Mouse (Mus musculus) midbrain, postnatal 0 days (tissue): Measurements from ENCODE around the gene Card10. TPM values are rescaled to one million over a fixed set of nuclear protein-coding genes. Genes with fewer than 3 reads are reported as not detected.

Experiments used
- ATAC-seq: fragments of 200-750 bp; cut with Nextera tagmentation; 2 replicates; pipeline ENCODE4 v1.8.0; 2017; ENCODE audit warnings: moderate number of reproducible peaks, mild to moderate bottlenecking, moderate TSS enrichment, moderate library complexity; ENCODE audit not compliant: low FRiP score
- DNase-seq: peaks from one replicate; pipeline ENCODE4 v3.0.0-alpha.2; 2015; ENCODE audit warnings: low spot score
- H3K27ac ChIP-seq: fragments of 300-500 bp; sonication (generic); 2 replicates; pipeline ENCODE4 v1.5.1; 2014; ENCODE audit warnings: low read depth, mild to moderate bottlenecking, low read length, mixed read lengths
- H3K27me3 ChIP-seq: fragments of 300-500 bp; sonication (generic); 2 replicates; pipeline ENCODE4 v1.6.1; 2014; ENCODE audit warnings: low read length, control low read depth, mixed read lengths; ENCODE audit not compliant: insufficient read depth
- H3K36me3 ChIP-seq: fragments of 300-500 bp; sonication (generic); 2 replicates; pipeline ENCODE4 v1.6.1; 2014; ENCODE audit warnings: low read length, control low read depth, mixed read lengths; ENCODE audit not compliant: insufficient read depth
- H3K4me1 ChIP-seq: fragments of 300-500 bp; sonication (generic); 2 replicates; pipeline ENCODE4 v1.6.1; 2014; ENCODE audit warnings: mild to moderate bottlenecking, control low read depth, antibody characterized with exemption, low read length, mixed read lengths; ENCODE audit not compliant: insufficient read depth
- H3K4me2 ChIP-seq: fragments of 300-500 bp; sonication (generic); 2 replicates; pipeline ENCODE4 v1.6.1; 2014; ENCODE audit warnings: low read depth, mild to moderate bottlenecking, low read length, mixed read lengths; ENCODE audit not compliant: poor library complexity, severe bottlenecking
- H3K4me3 ChIP-seq: fragments of 300-500 bp; sonication (generic); 2 replicates; pipeline ENCODE4 v1.5.1; 2014; ENCODE audit warnings: low read depth, mild to moderate bottlenecking, low read length, moderate library complexity
- H3K9ac ChIP-seq: fragments of 300-500 bp; sonication (generic); replicated peaks from 2 replicates; pipeline ENCODE4 v1.6.1; 2014; ENCODE audit warnings: mild to moderate bottlenecking, low read length, moderate library complexity, mixed read lengths; ENCODE audit not compliant: poor library complexity, severe bottlenecking
- H3K9me3 ChIP-seq: fragments of 300-500 bp; sonication (generic); 2 replicates; pipeline ENCODE4 v1.6.1; 2016; ENCODE audit warnings: low read length, control low read depth
- CTCF ChIP-seq: IDR thresholded peaks from 2 replicates; pipeline ENCODE4 v1.5.1; 2016; ENCODE audit warnings: antibody characterized with exemption, mild to moderate bottlenecking
- WGBS: fragments of 180-500 bp; shearing (Covaris S2); extraction: QIAGEN DNeasy Blood & Tissue Kit; methylation state at CpG from one replicate; pipeline ENCODE4 v1.1.7; 2014; 5-methylcytosine and 5-hydroxymethylcytosine counted together
- polyA plus RNA-seq: library from polyadenylated mRNA; unstranded; fragments of >200 nt; fragmentation: Nextera tagmentation; extraction: Ambion mirVana; gene quantifications from 2 replicates; pipeline ENCODE4 v1.2.1, GENCODE M21; 2015
- total RNA-seq: library from RNA; depleted of rRNA; stranded (reverse); fragments of >200 nt; gene quantifications from 2 replicates; pipeline ENCODE4 v1.2.3, GENCODE M21; 2014

The Card10 gene
- total and polyA plus RNA-seq, 2 experiments from 2014 or later = 0.71 to 2.5 TPM

- WGBS = 41% methylated on average over 13 of the region's 15 CpGs
- Histone ChIP-seq H3K4me1 (no peaks in the 10 kb centered on the region), H3K4me2 (no peak overlapping the region), H3K9ac (no peak overlapping the region), H3K27ac (peak overlapping the region; percentile 47; the same call in 1 of the 2 replicates), H3K27me3 (no peaks in the 10 kb centered on the region), H3K9me3 (no peaks in the 10 kb centered on the region), H3K36me3 (no peaks in the 10 kb centered on the region), H3K4me3 (no peak overlapping the region)
- ATAC-seq (peak; percentile 44; the same call in 1 of the 2 replicates), DNase-seq (peak; percentile 91)
- TF ChIP-seq CTCF = peak; percentile 82
Observed at GRCm38 (mm10) chr15:78778077-78778870, 24.6 kb downstream of the Card10 start.

- Histone ChIP-seq H3K9ac (peak within 1 kb of the TSS; percentile 19), H3K27ac (no peak within 1 kb of the TSS), H3K27me3 (no peaks in the 10 kb centered on the region), H3K36me3 (no peaks in the 10 kb centered on the region), H3K4me2 (peak within 1 kb of the TSS; percentile 29), H3K4me1 (peaks cover 5% of the 10 kb centered on the region; the same call in 1 of the 2 replicates), H3K4me3 (no peak within 1 kb of the TSS), H3K9me3 (no peaks in the 10 kb centered on the region)
- WGBS = 6% methylated on average over 11 of the region's 11 CpGs
- no peak for TF ChIP-seq CTCF
- DNase-seq (peak; percentile 80), ATAC-seq (peak; percentile 54)
Observed at GRCm38 (mm10) chr15:78773290-78773729, 29.5 kb downstream of the Card10 start, which contains the start of gene Mfng. Gene Mfng (minus strand): TSS chr15:78773475.

DNA sequence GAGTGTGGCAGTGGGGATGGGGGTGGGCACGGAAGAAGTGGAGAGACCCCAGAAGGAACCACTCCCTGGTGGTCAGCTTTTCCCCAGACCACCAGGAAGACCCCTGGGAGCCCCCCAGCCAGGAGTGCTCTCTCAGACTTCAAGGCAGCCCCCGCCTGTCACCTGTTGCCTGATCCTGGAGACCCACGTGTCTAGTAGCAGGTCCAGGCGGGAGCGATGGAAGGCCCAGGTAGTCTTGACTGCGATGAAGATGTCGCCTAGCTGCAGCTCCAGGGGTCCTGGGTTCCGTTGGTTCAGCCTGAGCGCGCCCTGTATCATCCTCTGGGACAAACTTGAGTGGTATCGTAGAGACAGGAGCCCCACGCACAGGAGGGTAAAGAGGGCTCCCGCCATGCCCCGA, 30.0 kb downstream of the Card10 start:
- DNase-seq (no peak), ATAC-seq (no peak)
- Histone ChIP-seq H3K9ac (peak overlapping the region; percentile 19; the same call in 1 of the 2 replicates), H3K9me3 (no peaks in the 10 kb centered on the region), H3K36me3 (no peaks in the 10 kb centered on the region), H3K27me3 (no peaks in the 10 kb centered on the region), H3K4me2 (peak overlapping the region; percentile 29), H3K27ac (no peak overlapping the region), H3K4me1 (peaks cover 5% of the 10 kb centered on the region; the same call in 1 of the 2 replicates), H3K4me3 (no peak overlapping the region)
- no peak for TF ChIP-seq CTCF
- 43% methylated on average over 14 of the region's 14 CpGs for WGBS

DNA sequence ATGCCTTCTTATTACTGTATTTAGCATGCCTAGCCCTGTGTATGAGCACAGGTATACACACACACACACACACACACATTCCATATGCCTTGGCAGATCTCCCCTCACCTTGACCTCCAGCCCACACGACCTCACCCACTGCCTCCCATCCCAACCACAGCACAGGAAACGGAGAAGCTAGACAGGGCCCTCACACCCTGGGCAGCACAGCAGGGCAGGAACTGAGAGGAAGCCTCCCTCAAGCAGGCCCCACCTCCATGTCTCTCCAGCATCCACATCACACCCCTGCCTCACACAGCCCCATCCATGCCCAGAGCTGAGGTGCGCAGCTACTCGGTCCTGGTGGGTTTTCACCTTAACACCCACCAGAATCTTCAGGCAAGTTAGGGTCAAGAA, 30.5 kb downstream of the Card10 start:
- no peak for TF ChIP-seq CTCF
- Histone ChIP-seq H3K27me3 (no peaks in the 10 kb centered on the region), H3K27ac (no peak overlapping the region), H3K9me3 (no peaks in the 10 kb centered on the region), H3K4me3 (no peak overlapping the region), H3K36me3 (no peaks in the 10 kb centered on the region), H3K4me1 (peaks cover 5% of the 10 kb centered on the region; the same call in 1 of the 2 replicates), H3K4me2 (0 out of 2 replicates have a peak overlapping the region, but pooled peaks have one; percentile 16), H3K9ac (no peak overlapping the region; the same call in 1 of the 2 replicates)
- no peak for DNase-seq
- peak; percentile 41; the same call in 1 of the 2 replicates for ATAC-seq
- 52% methylated on average over 4 of the region's 4 CpGs for WGBS

- ATAC-seq (no peak), DNase-seq (no peak)
- Histone ChIP-seq H3K4me3 (no peak overlapping the region), H3K9ac (0 out of 2 replicates have a peak overlapping the region, but pooled peaks have one; percentile 1), H3K4me2 (peak overlapping the region; percentile 20; the same call in 1 of the 2 replicates), H3K36me3 (no peaks in the 10 kb centered on the region), H3K27me3 (no peaks in the 10 kb centered on the region), H3K9me3 (no peaks in the 10 kb centered on the region), H3K4me1 (peaks cover 5% of the 10 kb centered on the region; the same call in 1 of the 2 replicates), H3K27ac (no peak overlapping the region)
- 41% methylated on average over 19 of the region's 19 CpGs for WGBS
- no peak for TF ChIP-seq CTCF
Observed at GRCm38 (mm10) chr15:78771531-78772367, 31.1 kb downstream of the Card10 start.
